Mouse (Mus musculus): Measurements from ENCODE around the gene Bmp2k.

The Bmp2k gene

DNA sequence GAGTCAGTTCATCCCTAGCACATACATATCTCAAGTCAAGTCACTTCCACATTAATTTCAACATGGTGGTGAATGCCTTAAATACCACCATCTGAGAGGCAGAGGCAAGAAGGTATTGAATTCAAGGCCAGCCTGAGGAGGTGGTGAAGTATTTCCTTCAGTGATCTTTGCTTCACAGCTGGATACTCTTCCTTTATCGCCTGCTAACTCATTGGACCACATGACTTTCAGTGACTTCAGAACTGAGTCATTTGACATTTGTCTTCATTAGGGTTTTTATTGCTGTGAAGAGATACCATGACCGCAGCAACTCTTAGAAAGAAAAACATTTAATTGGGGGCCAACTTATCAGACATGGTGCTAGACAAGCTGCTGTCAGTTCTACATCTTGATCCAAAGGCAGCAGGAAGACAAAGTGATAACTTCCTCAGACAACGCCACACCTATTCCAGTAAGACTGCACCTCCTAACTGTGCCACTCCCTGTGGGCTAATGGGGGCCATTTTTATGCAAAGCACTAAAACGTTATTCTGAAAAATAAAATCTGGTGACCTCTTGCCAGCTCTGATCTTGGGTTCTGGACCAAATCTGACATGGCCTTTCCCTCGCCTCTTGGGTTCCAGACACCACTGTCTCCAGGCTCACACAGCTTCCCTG lies 24.9 kb upstream of the Bmp2k start:
- DNase-seq (ENCODE audit: low read depth) = no peak

DNA sequence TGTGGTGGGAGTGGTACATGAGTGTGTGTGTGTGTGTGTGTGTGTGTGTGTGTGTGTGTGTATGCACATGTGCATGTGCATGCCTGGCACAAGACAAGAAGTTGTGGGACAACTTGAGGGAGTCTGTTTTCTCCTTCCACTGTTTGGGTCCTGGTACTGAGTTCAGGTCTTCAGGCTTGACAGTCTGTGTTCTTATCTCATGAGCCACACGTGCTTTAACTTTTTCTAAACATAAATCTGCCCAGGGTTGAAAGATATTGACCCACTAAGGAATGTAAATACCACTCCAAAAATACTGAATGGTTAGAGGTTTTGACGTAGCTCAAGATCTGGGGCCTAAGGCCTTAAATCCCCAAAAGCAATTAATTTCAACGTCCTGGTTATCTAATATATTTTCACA lies 23.8 kb upstream of the Bmp2k start:
- DNase-seq (ENCODE audit: low read depth) = no peak

- DNase-seq (ENCODE audit: low read depth) = no peak
These were observed 22.8 kb upstream of the Bmp2k start for GRCm38 (mm10) chr5:96974661-96975060.

DNA sequence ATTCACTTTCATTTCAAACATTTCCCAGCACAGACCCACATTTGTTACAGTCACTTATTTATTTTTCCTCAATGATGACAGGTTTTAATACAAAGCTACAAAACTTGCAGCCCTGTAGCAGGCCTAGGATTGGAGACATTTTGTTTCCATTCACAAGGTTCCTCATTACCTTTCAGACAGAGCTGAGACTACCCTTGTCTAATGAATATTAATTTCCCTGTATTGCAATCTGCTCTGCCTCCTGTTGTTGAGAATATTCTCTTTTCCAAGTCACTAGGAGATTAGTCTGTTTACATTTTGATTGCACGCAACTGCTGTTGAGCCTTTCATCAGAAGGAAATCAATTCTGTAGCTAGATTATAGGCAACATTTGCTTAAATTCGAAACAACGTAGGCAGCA lies 22.4 kb upstream of the Bmp2k start:
- no peak for DNase-seq (ENCODE audit: low read depth)

DNA sequence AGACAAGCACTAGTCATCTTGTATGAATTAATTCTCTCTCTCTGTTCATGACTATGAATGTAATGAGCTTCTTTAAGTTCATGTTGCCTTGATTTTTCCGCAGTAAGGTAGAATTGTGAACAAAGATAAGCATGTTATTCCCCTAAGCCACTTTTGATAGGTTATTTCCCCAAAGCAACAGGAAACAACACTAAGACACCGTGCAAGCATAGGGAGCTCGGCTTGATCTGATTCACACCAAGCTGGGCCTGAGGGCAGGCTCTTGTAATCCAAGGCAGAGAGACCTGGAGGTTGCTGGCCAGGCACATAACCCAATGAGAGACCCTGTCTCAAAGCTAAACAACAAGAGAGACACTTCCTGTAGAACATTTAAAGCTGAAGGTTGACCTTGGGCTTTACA lies 21.3 kb upstream of the Bmp2k start:
- no peak for DNase-seq (ENCODE audit: low read depth)

GRCm38 (mm10) chr5:96979296-96980007 lies 18.0 kb upstream of the Bmp2k start:
- no peak for DNase-seq (ENCODE audit: low read depth)

DNA sequence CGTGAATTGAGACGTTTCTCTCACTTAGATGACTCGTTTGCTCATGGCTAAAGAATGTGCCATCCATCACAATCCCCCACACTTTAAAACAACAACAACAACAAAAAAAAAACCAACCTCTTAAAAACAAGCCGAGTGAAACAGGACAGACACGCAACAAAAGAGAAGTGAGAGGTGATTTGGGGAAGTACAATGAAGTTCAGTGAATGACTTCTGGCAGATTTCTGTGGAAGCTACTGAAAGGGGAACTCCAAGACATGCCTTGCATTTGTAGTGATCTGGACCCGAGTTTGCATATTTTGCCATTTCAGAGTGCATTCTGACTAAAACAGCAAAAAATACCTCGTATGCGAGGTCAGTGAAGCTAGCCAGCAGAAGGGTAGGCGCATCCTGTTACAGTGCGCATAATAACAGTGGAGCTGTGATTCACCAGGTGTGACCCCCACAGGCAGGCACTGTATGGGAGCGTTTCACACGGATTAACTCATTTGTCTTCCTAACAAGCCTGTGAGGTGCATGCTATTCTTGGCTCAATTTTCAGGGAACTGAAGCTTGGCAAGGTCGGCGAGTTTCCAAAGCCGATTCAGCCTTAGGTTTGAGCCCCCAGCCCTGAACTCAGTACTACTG lies 17.4 kb upstream of the Bmp2k start:
- DNase-seq (ENCODE audit: low read depth) = no peak

GRCm38 (mm10) chr5:96981987-96982386 lies 15.5 kb upstream of the Bmp2k start:
- DNase-seq (ENCODE audit: low read depth) = no peak

DNA sequence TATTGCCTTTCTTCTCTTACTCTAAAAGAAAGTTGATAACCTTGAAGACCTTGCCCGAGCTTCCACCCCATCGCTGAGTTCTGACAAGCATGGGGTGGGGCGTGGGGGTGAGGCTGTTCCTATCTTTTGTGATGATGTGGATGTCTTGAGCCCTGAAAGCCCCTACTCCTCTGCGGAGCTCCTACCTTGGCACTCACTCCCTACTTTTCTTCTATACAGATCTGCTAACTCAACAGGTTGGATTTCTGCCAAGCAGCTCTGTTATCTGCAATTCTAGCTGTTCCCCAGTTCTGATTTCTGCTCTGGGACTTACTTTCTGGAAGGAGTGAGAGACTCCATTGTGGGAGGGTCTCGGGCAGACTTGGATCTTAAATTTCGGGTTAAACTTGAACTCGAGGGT lies 14.3 kb upstream of the Bmp2k start:
- no peak for DNase-seq (ENCODE audit: low read depth)

GRCm38 (mm10) chr5:96986850-96987249 lies 10.6 kb upstream of the Bmp2k start:
- DNase-seq (ENCODE audit: low read depth) = no peak

GRCm38 (mm10) chr5:96988880-96989279 lies 8.6 kb upstream of the Bmp2k start:
- DNase-seq (ENCODE audit: low read depth) = no peak

DNA sequence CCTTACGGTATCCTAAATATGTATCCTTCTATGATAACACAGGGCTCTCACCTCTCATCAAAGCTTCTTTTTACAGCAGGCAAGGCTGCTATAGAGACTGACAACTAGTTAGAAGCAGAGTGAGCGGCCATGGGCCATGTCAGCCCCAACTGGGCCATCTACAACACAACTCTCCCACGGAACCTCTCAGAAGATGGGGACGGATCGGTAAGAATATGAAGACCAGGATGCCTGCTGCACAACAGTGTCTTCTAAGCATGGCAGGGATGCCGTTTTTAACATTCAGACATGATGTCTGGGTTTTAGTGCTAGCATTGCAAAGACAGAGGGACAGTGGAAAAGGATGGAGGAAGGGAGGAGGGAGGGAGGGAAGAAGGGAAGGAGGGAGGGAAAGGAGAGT lies 6.3 kb upstream of the Bmp2k start:
- DNase-seq (ENCODE audit: low read depth) = no peak

GRCm38 (mm10) chr5:96992651-96993050 lies 4.8 kb upstream of the Bmp2k start:
- DNase-seq (ENCODE audit: low read depth) = no peak

DNA sequence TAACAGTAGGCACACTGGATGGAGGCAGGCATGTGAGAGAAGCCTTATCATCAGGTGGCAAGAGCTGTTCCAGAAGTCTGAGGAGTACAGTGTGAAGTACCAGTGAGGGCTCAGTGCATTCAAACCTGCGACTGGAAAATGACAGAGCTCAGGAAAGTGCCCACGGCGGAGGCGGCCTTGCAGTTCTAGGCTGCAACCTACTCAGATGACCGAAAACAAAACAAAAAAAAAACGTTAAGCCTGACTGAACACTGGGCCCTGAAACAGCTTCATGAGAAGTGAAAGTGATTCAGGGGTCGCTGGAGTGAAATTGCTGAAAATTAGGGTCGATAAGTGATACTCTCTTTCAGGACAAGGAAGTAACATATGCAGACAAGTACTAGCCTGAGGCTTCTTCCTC lies 4.4 kb upstream of the Bmp2k start:
- DNase-seq (ENCODE audit: low read depth) = no peak

GRCm38 (mm10) chr5:96995791-96996190 lies 1.7 kb upstream of the Bmp2k start:
- DNase-seq (ENCODE audit: low read depth) = no peak

GRCm38 (mm10) chr5:96996401-96997309 lies 834 bp upstream of the Bmp2k start:
- DNase-seq (ENCODE audit: low read depth) = no peak

GRCm38 (mm10) chr5:96997802-96998565 lies 495 bp downstream of the Bmp2k start:
- no peak for DNase-seq (ENCODE audit: low read depth)

- no peak for DNase-seq (ENCODE audit: low read depth)
These were observed 1.0 kb downstream of the Bmp2k start for GRCm38 (mm10) chr5:96998566-96998907.

GRCm38 (mm10) chr5:96999601-97000000 lies 2.1 kb downstream of the Bmp2k start:
- no peak for DNase-seq (ENCODE audit: low read depth)

- DNase-seq (ENCODE audit: low read depth) = no peak
These were observed 3.0 kb downstream of the Bmp2k start for GRCm38 (mm10) chr5:97000524-97000923.

DNA sequence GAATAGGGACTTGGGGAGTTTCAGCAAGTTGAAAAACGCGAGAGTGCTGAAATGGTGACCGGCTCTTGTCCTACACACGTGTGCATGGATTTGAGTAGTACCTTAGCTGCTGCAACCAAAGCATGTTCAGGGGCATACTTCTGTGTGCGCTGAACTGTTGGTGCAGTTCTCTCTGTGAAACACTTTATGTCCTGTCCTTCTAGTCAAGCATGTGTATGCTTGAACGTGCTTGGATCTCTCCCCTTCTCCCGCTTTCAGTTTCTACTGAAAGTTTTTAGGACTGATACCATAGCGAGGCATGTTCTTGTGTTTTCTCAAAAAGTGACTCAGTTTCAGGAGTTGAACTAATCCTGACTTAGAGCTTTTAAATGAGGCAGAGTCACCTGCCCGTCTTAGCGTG lies 3.7 kb downstream of the Bmp2k start:
- no peak for DNase-seq (ENCODE audit: low read depth)

DNA sequence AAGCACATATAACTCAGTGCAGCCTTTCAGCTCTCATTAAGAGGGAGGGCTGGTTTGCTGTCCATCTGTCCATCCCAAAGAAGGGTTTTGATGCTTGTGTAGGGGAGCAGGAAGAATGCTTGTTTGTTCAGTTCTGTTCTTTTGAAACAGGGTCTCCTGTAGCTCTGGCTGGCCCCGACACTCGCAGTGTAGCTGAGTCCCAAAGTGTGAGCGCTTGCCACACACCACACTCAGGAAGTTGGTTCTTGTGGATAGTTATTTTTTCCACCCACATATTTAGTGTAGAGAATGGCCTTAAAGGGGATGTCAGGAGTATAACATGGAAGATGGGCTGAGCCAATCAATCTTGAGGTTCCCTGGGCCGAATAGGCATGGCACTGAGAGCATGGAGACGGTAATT lies 4.1 kb downstream of the Bmp2k start:
- no peak for DNase-seq (ENCODE audit: low read depth)

Measured in fibroblast of lung, adult 2 months (primary cell).